ENCODE assay signal across 24 mouse cellular contexts in the genomic region with DNA sequence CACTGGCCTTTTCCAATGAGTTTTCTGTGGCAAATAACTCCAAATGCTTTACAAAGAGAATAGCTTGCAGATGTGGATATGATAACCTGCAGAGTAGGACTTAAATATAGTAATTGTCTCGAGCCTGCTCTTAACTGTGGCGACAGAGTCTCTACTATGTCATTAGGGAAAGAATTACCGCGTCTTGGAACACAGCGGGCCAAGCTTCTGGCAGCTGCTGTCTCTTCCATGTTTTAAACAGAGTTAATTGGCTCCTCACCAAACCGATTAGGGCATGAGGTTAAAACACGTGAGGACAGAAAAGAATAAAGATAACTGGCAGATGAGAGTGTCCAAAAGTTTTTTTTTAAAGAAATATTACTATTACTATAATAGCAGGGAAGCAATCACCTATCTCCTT.
DNase-seq lines count a peak whose midpoint lies in the region; ATAC-seq and TF ChIP-seq lines count a peak whose summit lies in the region.
"Had no signal": no experiment of that assay in that cellular context is flagged by ENCODE, and none has a peak within 500 bp of the region (broad histone marks: within the 10 kb centered on the region; RNA-seq: fewer than 3 reads in every experiment).

No protein-coding gene starts in this region.

- no peak for TF ChIP-seq CTCF in brain, embryonic 14.5 days (IDR thresholded peaks at IDR 0.05; ENCODE audit: borderline replicate concordance, extremely low read depth, insufficient read depth, insufficient read length)
- TF ChIP-seq CTCF in forebrain, postnatal 0 days (IDR thresholded peaks at IDR 0.05; ENCODE audit: low read depth) = no peak

- peaks cover 16% of the 10 kb centered on the region for H3K4me1 ChIP-seq in forebrain, embryonic 15.5 days
- no peaks in the 10 kb centered on the region for H3K4me1 ChIP-seq in forebrain, embryonic 12.5 days
- H3K4me1 ChIP-seq in forebrain, postnatal 0 days (ENCODE audit: insufficient read depth) = no peaks in the 10 kb centered on the region
- H3K4me1 ChIP-seq: heart, embryonic 12.5 days; midbrain, embryonic 15.5 days; stomach, embryonic 15.5 days had no signal

- no peaks in the 10 kb centered on the region for H3K27me3 ChIP-seq in forebrain, embryonic 15.5 days
- no peaks in the 10 kb centered on the region for H3K27me3 ChIP-seq in forebrain, embryonic 12.5 days
- no peaks in the 10 kb centered on the region for H3K27me3 ChIP-seq in forebrain, postnatal 0 days (ENCODE audit: insufficient read depth, low read length)
- H3K27me3 ChIP-seq: CH12.LX; heart, embryonic 12.5 days; midbrain, embryonic 15.5 days; neural tube, embryonic 13.5 days; stomach, embryonic 15.5 days had no signal

- DNase-seq in lung, postnatal 10 days = peak; percentile 15
- DNase-seq in lung, postnatal 25 days (ENCODE audit: low spot score) = no peak
- peak; percentile 70 for DNase-seq in brain, embryonic 14.5 days (ENCODE audit: low read depth)
- peak; percentile 24 for DNase-seq in forebrain, postnatal 0 days
- DNase-seq in cerebellum, adult 9-10 months = no peak
- DNase-seq: adrenal gland, adult 8-10 months; cerebellum, adult 9-11 months; gastrocnemius, postnatal 10 days; kidney, adult 18-20 months; kidney, postnatal 4 days; liver; lung, postnatal 14 days; thymus, postnatal 25 days had no signal

- no peak overlapping the region for H3K4me3 ChIP-seq in forebrain, embryonic 15.5 days
- H3K4me3 ChIP-seq in forebrain, embryonic 12.5 days (replicated peaks) = no peak overlapping the region
- no peak overlapping the region for H3K4me3 ChIP-seq in forebrain, postnatal 0 days (ENCODE audit: low read depth, low read length)
- H3K4me3 ChIP-seq: erythroblast, embryonic 14.5 days; heart, embryonic 12.5 days; left cerebral cortex, adult 2 months; midbrain, embryonic 15.5 days; myocyte; neural tube, embryonic 13.5 days; stomach, embryonic 15.5 days had no signal

- 37% methylated on average over 7 of the region's 7 CpGs for WGBS in forebrain, embryonic 15.5 days
- WGBS in forebrain, embryonic 12.5 days = 67% methylated on average over 7 of the region's 7 CpGs
- 36% methylated on average over 7 of the region's 7 CpGs for WGBS in forebrain, postnatal 0 days

- H3K9me3 ChIP-seq in forebrain, embryonic 15.5 days = no peaks in the 10 kb centered on the region
- H3K9me3 ChIP-seq in forebrain, embryonic 12.5 days = no peaks in the 10 kb centered on the region
- no peaks in the 10 kb centered on the region for H3K9me3 ChIP-seq in forebrain, postnatal 0 days (ENCODE audit: low read length)
- H3K9me3 ChIP-seq: G1E; heart, embryonic 12.5 days; midbrain, embryonic 15.5 days; neural tube, embryonic 13.5 days; stomach, embryonic 15.5 days had no signal

- ATAC-seq in forebrain, embryonic 15.5 days (replicated peaks) = 0 out of 2 replicates have a peak, but pooled peaks have one; percentile 37
- ATAC-seq in forebrain, embryonic 12.5 days (ENCODE audit: low FRiP score) = no peak
- peak; percentile 83; the same call in 1 of the 2 replicates for ATAC-seq in forebrain, postnatal 0 days
- ATAC-seq: midbrain, embryonic 15.5 days had no signal

- TF ChIP-seq POLR2A in brain, embryonic 14.5 days (IDR thresholded peaks at IDR 0.05; ENCODE audit: borderline replicate concordance, extremely low read depth, insufficient read depth, insufficient read length, poor library complexity, severe bottlenecking) = no peak

- H3K9ac ChIP-seq in forebrain, embryonic 15.5 days (replicated peaks) = no peak overlapping the region
- no peak overlapping the region for H3K9ac ChIP-seq in forebrain, embryonic 12.5 days
- no peak overlapping the region for H3K9ac ChIP-seq in forebrain, postnatal 0 days
- H3K9ac ChIP-seq: heart, embryonic 12.5 days; midbrain, embryonic 15.5 days; neural tube, embryonic 13.5 days; stomach, embryonic 15.5 days had no signal

- H3K36me3 ChIP-seq in forebrain, embryonic 15.5 days = no peaks in the 10 kb centered on the region
- H3K36me3 ChIP-seq in forebrain, embryonic 12.5 days (replicated peaks) = no peaks in the 10 kb centered on the region
- no peaks in the 10 kb centered on the region for H3K36me3 ChIP-seq in forebrain, postnatal 0 days (ENCODE audit: insufficient read depth)
- H3K36me3 ChIP-seq: G1E; heart, embryonic 12.5 days; midbrain, embryonic 15.5 days; neural tube, embryonic 13.5 days; stomach, embryonic 15.5 days had no signal

- H3K27ac ChIP-seq in forebrain, embryonic 15.5 days (replicated peaks) = no peak overlapping the region
- H3K27ac ChIP-seq in forebrain, embryonic 12.5 days = no peak overlapping the region
- no peak overlapping the region for H3K27ac ChIP-seq in forebrain, postnatal 0 days (ENCODE audit: low read depth, low read length)
- H3K27ac ChIP-seq: left cerebral cortex, adult 2 months; midbrain, embryonic 15.5 days; neural tube, embryonic 13.5 days; stomach, embryonic 15.5 days had no signal

- H3K4me2 ChIP-seq in forebrain, embryonic 15.5 days (replicated peaks) = no peak overlapping the region
- H3K4me2 ChIP-seq in forebrain, embryonic 12.5 days = no peak overlapping the region
- H3K4me2 ChIP-seq in forebrain, postnatal 0 days (ENCODE audit: low read depth) = no peak overlapping the region
- H3K4me2 ChIP-seq: heart, embryonic 12.5 days; midbrain, embryonic 15.5 days; neural tube, embryonic 13.5 days; stomach, embryonic 15.5 days had no signal

Comparison
In these comparisons a context has a peak if more than half of its experiments do, and no peak if none do; other contexts are left out.
1. DNase-seq: peak in lung, postnatal 10 days (single experiment), brain, embryonic 14.5 days (single experiment) and forebrain, postnatal 0 days (single experiment); none in lung, postnatal 25 days (single experiment) and cerebellum, adult 9-10 months (single experiment).